Mouse (Mus musculus): ENCODE results near the gene Mipep.

The Mipep gene

DNA sequence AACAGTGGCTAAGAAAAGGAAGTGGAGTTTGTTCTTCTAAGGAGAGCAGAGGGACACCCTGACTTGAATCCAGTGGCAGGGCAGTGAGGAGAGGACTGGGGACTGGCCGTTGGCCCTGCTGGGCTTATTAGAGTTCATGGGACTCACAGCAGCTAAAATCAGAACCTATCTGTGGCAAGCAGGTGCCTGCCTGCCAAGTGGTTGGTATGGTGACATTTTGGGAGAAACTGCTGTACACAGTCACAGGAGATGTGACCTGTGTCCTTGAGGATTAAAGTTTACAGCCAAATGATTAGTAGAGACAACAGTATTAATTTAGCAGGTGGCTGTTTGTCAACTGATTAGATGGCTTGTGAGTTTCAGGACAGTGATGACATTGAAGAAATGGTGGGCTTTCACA is 21.5 kb downstream of the Mipep start:
- no peak for DNase-seq

DNA sequence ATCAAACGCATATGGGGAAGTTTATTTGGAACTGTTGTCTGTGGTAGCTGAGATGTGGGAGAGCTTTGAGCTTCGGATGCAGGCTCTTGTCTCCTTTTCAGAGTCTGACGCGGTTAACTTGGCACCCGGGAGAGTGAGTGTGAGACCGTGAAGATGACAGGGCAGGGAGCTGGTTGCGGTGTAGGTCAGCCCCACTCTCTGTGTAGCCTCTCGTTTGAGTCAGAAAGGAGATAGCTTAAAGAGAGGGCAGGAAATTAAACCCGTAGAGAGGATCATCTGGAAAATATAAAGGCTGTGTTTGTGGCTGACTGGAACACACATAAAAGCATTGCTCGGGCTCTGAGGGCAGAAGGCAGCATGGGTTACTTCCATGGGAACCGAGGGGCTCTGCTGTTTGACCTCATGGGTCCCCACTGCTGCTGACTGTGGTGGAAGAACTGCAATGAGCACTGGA is 22.5 kb downstream of the Mipep start:
- DNase-seq, result no peak

DNA sequence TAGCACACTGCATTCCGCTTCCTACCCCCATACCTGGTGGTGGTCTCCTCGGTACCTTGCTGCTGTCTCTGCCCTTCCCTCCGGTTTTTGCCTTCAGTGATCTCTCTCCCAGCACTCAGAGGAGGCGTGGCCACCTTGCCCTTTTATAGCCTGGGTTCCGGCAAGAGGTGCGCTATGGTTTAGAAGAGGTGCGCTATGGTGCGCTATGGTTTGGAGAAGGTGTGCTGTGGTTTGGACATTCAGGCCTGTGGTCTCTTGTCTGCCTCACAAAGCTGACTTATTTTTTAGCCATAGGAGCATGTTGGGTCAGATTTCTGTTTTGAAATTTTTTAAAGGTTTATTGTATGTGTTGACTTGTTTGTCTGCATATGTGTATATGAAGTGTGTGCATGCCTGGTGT is 25.5 kb downstream of the Mipep start:
- no peak for DNase-seq

DNA sequence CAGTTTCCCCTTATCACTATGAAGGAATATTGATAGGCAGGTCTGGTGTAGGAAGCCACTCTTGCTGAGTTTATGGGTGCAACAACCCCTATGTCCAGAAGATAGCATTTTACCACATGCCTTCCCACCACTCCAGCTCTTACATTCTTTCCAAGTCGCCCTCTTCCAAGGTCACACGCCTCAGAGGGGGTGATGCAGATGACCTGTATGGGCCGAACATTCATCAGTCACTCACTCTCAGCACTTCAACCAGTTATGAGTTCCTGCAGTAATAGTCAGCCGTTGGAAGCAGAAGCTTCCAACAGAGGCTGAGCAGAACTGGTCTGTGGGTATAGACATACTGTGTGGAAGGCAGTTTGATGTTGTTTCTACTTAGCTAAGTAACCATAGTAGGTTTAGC is 27.2 kb downstream of the Mipep start:
- DNase-seq, result no peak

DNA sequence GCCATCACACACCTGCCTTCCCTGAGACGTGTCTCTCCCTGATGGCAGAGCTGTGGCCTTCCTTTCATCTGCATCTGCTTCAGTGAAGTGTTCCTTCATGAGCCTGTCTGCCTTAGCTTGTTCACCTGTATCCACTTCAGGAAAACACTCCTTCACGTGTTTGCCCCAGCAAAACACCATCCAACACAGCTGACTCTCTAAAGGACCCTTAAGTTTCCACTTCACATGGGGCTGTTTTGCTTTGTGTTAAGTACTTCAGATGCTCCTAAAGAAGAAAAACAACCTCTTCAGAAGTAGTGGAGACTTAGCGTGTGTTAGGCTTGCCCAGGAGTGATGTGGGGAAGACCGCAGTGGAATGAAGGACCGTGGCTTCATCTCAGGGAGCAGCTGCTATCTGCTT is 30.7 kb downstream of the Mipep start:
- DNase-seq, result no peak

DNA sequence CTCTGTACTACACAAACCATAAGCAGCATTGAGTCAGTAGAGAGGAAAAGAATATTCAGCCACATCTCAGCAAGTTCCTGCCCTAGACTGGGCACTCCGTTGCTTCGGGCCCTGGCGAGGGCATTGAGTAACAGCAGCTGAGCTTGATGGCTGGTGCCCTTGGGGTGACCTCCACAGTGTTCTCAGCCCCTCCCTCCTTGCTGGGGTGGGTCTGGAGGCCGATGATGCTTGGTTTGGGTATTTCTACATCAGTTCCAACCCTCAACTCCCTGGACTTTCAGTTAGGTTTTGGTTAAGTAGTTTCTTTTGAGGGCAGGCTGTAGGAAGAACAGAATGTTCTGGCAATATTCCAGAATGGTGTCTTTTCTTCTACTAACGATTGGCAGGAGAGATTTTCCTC is 33.7 kb downstream of the Mipep start:
- DNase-seq, result no peak

DNA sequence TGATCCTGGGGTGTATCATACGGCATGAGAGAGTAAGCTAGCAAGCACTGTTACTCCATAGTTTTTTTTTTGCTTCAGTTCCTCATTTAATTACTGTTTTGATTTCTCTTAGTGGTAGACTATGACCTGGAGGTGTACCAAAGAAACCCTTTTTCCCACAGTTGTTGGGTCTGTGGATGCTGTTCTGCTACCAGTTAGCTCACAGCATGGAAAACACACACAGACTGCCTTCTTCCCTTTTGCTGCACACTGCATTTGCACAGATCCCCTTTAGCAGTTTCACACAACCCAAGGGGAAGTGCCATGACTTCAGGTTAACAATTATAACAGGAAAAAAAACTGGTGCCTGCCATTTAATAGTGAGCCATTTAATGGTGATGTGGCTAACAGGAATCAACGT is 45.7 kb downstream of the Mipep start:
- no peak for DNase-seq

DNA sequence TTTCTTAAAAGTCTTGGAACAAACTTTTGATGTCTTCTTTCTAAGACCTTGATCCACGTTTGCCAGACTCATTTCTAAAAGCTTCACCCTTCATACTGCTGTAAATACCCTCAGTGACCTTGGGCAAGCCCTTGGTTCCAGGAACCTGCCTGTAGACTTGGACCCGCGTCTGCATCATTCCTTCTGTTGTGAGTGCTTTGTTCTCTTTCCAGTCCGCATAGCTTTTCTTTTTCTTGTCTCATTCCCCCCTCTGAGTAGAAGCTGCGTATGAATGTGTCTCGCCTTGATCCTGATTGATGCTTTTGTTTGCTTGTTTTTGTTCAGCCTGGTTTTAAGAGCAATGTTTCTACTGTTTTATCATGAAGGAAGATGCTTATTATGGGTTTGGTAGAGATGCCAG is 52.3 kb downstream of the Mipep start:
- no peak for DNase-seq

DNA sequence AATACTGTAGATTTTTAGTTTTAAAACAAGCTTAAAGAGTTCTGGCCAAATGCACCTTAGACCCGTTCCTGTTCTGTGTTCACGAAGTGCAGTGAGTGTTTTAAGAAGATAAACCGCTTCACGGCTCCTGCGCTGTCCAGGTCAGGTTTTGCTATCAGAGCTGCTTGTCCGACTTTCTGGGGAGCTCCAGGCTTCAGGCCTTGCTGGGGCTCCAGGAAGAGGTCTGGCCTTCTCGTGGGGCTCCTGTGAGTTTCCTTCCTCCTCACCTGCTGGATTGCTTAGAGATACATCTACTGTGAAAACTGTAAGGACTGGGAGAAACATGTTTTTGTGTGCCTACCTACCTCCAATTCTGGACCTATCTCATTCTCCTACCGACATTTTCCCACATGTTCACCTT is 55.3 kb downstream of the Mipep start:
- DNase-seq, result no peak

DNA sequence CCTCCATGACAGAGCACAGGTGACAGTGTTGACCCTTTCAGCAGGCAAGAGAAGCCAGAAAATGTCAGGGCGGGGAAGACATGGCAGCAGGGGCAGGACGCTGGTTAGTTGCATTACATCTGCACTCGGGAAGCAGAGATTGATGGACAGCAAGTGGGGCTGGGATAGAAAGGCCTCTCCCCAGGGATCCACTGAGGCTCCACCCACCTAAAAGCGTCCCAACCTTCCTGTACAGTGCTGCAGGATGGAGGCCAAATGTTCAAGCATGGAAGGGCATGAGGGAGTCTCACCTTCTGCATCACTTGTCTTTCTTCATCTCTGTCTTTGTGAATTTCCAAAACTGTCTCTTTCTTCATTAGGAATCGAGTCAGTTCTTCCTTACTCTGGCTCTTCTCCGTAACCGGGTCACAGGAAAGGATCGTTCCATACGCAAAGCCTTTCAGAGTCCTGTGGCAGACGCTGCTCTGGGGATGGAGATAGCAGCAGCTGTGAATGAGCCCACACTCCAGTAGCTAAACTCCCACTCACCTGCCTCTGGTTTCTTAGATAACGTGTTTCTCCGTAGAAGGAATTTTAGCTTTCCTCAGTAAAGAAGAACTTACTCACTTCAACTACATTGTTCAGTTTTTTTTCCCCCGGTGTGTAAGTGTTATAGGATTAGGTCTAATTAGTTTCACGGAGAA is 57.7 kb downstream of the Mipep start:
- DNase-seq, result no peak

DNA sequence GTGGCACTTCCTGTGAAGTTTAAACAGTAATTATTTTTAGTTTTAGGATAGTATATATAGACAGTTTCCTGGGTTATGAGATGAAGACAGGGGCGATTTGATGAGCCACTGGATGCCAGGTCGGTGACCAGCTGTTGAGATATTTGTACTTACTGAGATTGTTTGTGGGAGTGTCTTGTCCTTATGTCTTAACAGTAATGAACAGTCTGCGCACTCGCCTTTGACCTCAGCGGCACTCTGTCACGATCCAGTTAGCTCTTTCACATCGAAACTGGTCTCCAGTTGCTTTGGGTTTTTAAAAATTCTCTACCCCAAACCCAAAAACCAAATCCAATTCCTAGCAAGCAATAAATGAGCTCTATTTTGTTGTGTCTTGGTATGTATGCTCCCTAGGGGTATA is 59.2 kb downstream of the Mipep start:
- no peak for DNase-seq

DNA sequence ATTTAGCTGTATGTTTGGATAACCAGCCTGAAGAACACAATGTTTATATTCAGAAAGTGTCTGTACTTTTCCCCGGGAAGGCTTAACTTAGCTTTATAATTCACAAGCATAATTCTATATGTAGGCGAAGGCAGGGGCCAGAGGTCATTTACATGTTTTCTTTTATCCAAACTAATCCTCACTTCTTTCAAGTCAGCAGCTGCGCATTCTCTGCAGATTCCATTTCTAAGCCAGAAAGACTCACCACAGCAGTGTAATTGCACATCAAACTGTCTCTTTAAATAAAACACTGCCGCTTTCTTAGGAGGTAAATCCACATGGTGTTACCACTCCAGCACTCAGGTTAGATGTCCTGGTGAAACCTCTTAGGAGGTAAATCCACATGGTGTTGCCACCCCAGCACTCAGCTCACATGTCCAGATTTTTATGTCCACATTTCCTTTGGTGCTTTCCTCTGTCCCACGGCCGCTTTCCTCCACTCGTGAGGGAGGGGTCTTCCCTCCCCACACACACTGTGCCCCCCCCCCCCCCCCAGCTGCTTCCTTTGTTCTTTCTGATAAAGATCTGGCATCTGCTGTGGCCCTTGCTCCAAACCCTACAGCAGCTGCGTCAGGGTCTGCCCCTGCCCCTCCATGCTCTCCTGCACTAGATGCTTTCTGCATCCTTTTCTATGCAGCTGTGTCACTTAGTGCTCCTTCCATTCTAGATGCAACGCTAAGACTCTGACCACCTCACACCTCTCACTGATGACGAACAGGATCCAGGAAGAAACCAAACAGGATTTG is 61.1 kb downstream of the Mipep start:
- no peak for DNase-seq

DNA sequence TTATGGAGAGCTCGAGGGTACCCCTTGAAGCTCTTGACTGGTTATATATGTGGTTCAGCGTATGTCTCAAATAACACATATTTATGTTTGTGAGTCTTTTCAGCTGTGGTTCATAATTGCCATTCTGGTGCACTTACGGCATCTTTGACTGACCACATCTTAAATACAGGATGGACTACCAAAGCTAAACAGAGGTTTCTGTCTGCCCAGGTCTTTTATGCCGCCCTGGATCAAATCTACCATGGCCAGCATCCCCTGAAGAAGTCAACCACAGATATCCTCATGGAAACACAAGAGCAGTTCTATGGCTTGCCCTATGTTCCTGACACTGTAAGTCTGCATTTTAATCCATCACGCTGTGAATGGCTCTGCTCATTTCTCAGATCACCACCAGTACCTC is 61.8 kb downstream of the Mipep start:
- DNase-seq, result no peak

DNA sequence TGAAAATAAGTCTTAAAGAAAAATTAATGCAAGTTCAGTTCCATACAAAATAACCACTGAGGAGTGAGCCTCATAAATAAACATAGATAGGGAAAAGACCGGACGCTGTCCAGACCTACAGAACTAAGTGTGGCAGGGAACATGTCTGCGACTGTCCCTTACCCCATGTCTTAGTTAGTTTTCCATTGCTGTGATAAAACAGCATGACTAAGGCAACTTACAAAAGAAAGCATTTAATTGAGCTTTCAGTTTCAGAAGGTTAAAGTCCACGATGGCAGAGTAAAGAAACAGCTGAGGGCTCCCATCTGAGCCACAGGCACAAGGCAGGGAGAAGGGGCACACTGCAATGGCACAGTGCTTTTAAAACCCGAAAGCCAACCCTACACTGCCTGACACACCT is 63.8 kb downstream of the Mipep start:
- no peak for DNase-seq

DNA sequence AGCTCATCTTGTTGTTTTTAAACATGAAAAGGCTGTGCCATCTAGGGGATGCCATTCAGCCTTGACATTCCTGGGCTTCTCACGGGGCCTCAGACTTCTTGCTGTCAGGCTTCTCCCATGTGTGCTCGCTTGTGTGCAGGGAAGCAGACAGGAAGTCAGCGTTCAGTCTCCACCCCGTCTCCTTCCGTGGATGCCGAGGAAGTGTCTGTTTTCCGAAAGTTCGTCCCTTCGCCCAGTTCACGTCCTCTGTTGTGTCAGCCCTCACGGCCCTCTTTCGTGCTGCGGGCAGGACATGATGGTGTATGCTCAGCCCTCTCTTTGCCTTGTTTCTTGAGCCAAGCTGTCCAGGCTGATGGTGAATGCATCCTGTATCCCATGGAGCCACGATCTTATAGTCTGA is 65.7 kb downstream of the Mipep start:
- no peak for DNase-seq

DNA sequence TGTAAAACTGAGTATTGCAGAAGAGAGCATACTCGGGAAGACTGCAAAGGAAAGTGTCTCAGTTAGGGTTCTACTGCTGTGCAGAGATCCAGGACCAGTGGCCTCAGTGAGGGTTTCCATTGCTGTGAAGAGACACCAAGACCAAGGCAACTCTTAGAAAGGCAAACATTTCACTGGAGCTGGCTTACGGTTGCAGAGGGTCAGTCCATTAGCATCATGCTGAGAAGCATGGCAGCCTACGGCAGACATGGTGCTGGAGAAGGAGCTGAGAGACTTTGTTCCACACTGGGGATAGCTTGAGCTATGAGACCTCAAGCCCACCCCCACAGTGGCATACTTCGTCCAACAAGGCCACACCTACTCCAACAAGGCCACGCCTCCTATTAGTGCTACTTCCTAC is 67.3 kb downstream of the Mipep start:
- DNase-seq, result no peak

DNA sequence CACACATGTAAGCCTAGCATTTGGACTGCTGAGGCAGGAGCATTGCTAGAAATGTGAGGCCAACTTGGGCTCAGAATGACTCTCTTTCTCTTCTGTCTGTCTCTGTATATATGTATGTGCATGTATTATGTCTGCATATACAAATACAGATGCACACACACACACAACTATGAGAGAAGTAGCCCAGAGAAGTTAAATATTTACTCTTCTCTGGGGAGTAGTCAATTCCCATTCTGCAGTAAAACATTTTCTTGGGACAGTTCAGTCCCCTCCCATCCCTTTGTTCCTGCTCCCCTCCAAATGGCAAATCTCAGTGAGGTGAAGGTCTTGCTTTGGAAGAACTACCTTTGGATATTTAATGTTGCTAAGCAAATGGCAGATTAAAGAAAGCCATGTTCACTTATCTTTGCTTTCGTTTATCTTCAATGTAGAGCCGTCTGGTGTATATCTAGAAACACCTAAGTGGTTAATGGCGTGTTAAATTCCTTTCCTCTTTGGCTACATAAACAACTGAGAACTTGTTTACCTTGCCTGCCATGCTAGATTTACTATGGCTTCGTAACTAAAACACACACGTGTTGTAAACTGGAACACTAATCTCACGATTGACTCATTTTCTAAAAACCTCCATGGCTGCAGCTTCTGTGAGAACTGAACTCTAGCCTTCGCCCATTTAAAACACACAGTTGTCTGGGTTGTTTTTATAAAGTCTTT is 72.0 kb downstream of the Mipep start:
- no peak for DNase-seq

DNA sequence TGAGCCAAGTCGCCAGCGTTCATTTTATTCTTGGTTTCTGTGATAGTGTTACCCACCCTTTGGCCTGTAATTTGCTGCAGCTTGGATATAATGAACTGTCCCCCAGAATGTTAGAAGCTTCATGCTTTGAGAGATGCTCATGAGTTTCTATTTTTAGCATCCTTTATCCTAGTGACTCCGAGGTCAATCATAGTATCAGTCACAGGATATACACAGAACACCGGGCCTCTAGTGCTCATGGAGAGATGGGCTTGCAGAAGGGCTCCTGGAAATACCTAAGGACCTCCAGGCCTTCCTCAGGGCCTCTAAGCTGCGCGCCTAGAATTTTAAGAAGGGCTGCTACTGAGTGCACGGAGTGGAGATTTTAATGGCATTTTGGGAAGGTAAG is 72.5 kb downstream of the Mipep start:
- no peak for DNase-seq

DNA sequence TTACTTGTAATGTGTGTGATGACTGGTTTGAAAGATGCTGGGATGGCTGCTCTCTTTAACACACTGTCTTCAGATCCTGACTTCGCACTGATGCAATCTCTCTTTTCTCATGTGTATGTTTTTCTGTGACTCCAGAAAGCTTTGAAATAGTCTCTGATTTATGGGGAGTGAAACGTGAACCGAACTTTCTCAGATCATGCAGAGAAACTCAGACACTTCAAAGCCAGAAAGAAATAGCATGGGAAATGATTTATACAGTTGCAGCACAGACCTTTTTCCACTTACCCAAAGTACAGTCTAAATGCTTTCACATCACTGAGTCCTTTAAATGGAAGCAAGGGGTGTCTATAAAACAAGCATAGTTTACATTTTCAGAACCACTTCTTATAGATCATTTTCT is 79.0 kb downstream of the Mipep start:
- no peak for DNase-seq

DNA sequence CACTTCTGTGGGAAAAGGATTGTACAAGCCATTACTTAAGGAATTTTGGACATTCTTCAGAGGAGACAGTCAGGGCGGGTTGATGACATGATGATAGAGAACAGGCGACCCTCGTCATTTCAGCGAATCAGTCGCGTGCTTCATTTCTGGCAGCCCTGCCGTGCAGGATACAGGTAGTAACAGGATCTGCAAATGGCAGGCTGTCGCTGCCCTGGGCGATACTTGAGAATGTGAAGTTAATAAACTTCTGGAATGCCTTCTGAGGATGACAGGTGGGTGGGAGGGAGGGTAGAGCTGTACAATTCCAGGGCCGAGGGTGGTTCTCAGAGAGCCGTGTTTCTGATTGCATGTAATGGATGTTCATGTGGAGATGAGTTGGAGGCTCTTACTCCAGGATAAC is 82.0 kb downstream of the Mipep start:
- DNase-seq, result no peak

DNA sequence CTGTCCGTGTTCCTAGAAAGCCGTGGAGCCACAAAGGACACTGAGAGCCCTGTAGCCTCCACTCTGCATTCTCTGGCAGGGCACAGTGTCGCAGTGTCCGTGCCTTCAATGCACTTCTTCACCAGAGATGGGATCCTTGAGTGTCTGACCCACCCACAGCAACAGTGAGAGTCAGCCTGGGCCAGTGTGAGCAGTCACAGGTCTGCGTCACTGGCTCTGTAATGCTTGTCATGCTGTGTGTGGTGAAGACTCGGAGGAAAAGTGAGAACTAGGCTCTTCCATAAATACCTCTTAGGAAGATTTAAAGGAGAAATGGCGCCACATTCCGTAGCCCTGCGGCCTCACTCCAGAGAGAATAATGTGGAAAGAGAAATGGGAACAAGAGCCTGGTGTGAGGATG is 84.0 kb downstream of the Mipep start:
- DNase-seq, result no peak

DNA sequence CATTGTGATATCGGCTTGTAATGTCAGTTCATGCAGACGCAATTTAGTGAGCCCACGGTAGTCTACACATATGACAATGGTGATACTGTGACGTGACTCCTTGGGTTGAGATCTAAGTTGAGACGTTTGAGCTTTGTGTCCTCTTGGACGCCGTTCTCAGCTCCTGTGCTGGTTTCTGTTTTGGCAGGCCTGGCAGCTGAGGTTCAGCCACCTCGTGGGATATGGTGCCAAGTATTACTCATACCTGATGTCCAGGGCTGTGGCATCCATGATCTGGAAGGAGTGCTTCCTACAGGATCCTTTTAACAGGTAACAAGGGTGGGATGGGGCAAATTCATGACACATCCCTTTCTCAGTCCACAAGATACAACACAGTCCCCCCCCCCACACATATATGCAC is 87.5 kb downstream of the Mipep start:
- DNase-seq, result peak; percentile 52

DNA sequence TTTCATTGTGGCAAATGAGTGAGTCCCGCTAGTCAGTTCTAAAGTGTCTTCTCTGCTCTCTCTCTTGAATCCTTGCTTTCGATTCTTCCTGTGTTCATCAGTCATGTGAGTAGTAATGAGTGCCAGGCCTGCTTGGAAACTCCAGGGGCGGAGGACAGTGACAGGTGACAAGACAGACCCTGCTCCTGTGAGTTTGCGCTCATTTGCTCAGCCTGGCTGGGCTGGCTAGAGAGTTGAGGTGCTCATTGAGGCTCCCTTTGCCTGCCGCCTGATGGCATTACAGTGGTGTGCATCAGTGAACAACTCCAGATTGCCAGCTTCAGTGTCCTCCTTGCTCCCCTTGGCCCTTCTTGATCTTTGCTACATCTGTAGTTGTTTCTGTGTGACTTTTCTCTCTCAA is 97.7 kb downstream of the Mipep start:
- DNase-seq, result no peak

DNA sequence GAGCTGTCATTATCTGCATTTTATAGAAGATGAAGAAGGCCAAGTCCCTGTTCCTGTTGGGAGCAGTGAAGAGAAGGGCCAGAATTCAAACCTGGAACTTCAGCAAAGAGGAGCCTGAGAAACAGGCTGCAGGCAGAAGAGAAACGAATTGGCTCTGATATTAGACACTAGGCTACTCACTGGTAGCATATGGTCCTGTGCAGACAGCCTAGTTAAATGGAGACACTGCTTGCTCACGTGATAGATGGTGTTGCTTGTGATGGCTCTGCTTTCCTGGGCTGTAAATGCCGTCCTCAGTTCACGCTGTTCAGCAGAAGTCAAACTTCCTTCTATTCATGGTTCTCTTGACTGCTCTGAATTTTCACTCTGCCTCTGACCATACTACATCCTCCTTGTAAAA is 98.3 kb downstream of the Mipep start:
- DNase-seq, result no peak

Data from cerebellum, adult 8-10 months (tissue).